Mouse (Mus musculus) erythroblast, embryonic 14.5 days (primary cell): Measurements from ENCODE around the gene Sapcd2. TPM values are rescaled to one million over a fixed set of nuclear protein-coding genes. Genes with fewer than 3 reads are reported as not detected.

ENCODE experiments used
- H3K27me3 ChIP-seq: 2 replicates; pipeline ENCODE4 v1.6.1; 2012; ENCODE audit warnings: inconsistent platforms; ENCODE audit not compliant: control insufficient read depth
- H3K36me3 ChIP-seq: 2 replicates; pipeline ENCODE4 v1.6.1; 2012; ENCODE audit warnings: mild to moderate bottlenecking, inconsistent platforms; ENCODE audit not compliant: control insufficient read depth
- H3K4me1 ChIP-seq: 2 replicates; pipeline ENCODE4 v1.6.1; 2012; ENCODE audit warnings: inconsistent platforms; ENCODE audit not compliant: control insufficient read depth
- H3K4me3 ChIP-seq: replicated peaks from 2 replicates; pipeline ENCODE3; 2012; ENCODE audit warnings: moderate library complexity, mild to moderate bottlenecking, inconsistent platforms
- H3K9me3 ChIP-seq: 2 replicates; pipeline ENCODE4 v1.6.1; 2012; ENCODE audit warnings: low read length, inconsistent platforms, mixed read lengths; ENCODE audit not compliant: control insufficient read depth
- GATA1 ChIP-seq: IDR thresholded peaks from 2 replicates; pipeline ENCODE4 v1.6.1; 2012; ENCODE audit warnings: low read length, inconsistent platforms, mixed read lengths
- TAL1 ChIP-seq: IDR thresholded peaks from 3 replicates; pipeline ENCODE4 v1.6.1; 2012; ENCODE audit warnings: low read length, inconsistent platforms, mixed read lengths
- polyA plus RNA-seq: library from polyadenylated mRNA; stranded (reverse); fragments of >175 nt; gene quantifications from 2 replicates; pipeline ENCODE4 v1.2.3, GENCODE M21; 2012

Sapcd2 gene
- polyA plus RNA-seq, 1 experiment = 12.6 TPM

DNA sequence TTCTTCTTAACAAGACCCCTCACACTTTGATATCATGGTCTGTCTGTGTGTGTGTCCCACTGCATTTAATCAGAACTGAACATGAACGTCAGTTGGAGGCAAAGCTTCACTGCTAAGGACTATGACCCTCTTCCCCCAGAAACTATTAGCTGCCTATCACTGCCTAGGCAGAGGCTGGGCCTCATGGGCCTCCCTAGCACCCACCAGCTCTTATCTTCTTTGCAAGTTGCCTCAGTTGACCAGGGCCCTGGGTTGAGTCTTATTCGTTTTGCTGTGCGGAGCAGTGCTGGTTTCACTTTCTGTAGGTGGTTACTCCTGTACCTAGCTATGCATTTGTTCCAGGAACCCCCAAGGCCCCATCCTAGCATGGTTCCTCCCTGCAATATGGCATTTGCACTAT is 2.1 kb upstream of the Sapcd2 start:
- H3K4me1 ChIP-seq = peaks cover 73% of the 10 kb centered on the region
- no peaks in the 10 kb centered on the region for H3K9me3 ChIP-seq
- peak overlapping the region; percentile 52 for H3K4me3 ChIP-seq
- peaks cover 26% of the 10 kb centered on the region for H3K27me3 ChIP-seq
- H3K36me3 ChIP-seq = peaks cover 15% of the 10 kb centered on the region
- TF ChIP-seq GATA1 (no peak; the same call in 1 of the 2 replicates), TAL1 (no peak)

DNA sequence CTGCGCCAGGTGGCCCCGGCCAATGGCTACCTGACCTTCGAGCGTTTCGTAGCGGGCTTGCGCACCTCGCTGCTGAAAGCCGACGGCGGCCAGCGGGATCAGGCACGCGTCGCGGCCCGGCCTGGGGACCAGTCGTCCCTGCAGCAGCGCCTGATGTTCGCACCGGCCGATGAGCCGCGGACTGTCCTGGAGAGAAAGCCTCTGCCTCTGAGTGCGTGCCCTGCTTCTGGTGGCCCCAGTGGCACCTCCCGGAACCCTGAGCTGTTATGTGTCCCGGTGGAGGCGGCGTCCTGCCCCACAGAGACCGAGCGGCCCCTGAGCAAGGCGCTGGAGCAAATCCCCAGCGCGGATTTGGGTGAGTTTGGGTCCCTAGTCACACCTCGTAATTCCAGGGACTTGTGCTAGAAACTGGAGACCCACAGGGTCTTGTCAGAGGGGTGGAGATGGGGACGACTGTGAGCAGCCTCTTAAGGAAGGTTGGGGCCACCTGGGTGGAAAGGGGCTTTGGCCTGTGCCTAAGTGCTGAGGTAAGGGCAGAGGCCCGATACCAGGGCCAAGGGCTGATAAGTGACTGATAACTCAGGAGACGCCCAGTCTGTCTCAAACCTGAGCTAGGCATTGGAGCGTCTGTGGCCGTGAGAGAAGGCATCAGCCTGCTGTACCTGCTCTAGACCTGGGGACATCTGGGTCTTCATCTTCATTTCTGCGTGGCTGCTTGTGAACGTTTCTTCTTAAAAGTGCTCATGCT is 697 bp downstream of the Sapcd2 start:
- Histone ChIP-seq H3K27me3 (peaks cover 4% of the 10 kb centered on the region; the same call in 1 of the 2 replicates), H3K9me3 (no peaks in the 10 kb centered on the region), H3K36me3 (peaks cover 43% of the 10 kb centered on the region), H3K4me3 (peak overlapping the region; percentile 89), H3K4me1 (peaks cover 83% of the 10 kb centered on the region)
- no peak for TF ChIP-seq TAL1
- TF ChIP-seq GATA1 = peak; percentile 69; the same call in 1 of the 2 replicates

- Histone ChIP-seq H3K4me3 (peak overlapping the region; percentile 89), H3K36me3 (peaks cover 49% of the 10 kb centered on the region), H3K9me3 (no peaks in the 10 kb centered on the region), H3K27me3 (peaks cover under 1% of the 10 kb centered on the region; the same call in 1 of the 2 replicates), H3K4me1 (peaks cover 79% of the 10 kb centered on the region)
- TF ChIP-seq GATA1 = no peak
- TF ChIP-seq TAL1 = no peak
Measured at GRCm38 (mm10) chr2:25373431-25373830, 1.3 kb downstream of the Sapcd2 start.

DNA sequence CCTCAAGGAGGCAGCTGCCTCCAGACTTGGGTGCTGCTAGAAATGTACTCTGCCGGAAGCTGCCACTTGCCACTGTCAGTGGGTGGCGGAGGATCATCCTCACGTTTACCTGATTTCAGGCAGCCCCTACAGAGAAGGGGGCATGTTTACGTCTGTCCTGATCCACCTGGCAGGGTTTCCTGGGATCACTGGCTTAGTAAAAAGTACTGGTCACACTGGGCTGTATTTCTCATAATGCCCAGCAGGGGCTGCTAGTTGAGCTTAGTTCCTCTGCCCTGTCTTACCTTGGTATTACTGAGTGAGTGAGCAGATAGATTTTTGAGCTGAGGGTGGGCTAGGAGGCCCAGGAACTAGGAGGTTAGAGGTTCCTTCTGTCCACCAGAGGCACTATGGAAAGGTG is 4.5 kb downstream of the Sapcd2 start:
- no peak overlapping the region for H3K4me3 ChIP-seq
- no peak for TF ChIP-seq GATA1
- no peaks in the 10 kb centered on the region for H3K27me3 ChIP-seq
- H3K9me3 ChIP-seq = no peaks in the 10 kb centered on the region
- peaks cover 55% of the 10 kb centered on the region for H3K36me3 ChIP-seq
- peaks cover 52% of the 10 kb centered on the region for H3K4me1 ChIP-seq

- no peaks in the 10 kb centered on the region for H3K4me1 ChIP-seq
- no peak overlapping the region for H3K4me3 ChIP-seq
- H3K9me3 ChIP-seq = no peaks in the 10 kb centered on the region
- no peaks in the 10 kb centered on the region for H3K36me3 ChIP-seq
- H3K27me3 ChIP-seq = peaks cover 7% of the 10 kb centered on the region
- no peak for TF ChIP-seq TAL1
- no peak for TF ChIP-seq GATA1
Measured at GRCm38 (mm10) chr2:25384492-25384891, 12.4 kb downstream of the Sapcd2 start.

DNA sequence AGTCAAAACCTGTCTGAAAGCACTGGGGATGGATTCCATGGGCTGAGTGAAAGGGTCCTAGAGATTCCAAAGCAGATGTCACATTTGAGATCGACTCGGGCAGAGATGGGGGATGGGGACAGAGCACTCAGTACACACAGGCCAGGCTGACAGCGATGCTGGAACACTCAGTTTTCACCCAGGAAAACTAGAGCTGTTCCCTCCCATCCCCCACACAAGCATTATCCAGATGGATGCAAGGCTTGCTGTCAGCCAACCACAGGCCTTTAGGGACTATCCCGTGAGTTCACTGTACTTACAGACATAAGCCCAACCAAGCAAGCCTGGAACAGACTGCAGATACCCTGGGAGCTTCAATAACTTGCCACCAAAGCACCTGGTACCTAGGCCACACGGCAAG is 19.1 kb downstream of the Sapcd2 start:
- no peak overlapping the region for H3K4me3 ChIP-seq
- peaks cover 28% of the 10 kb centered on the region for H3K27me3 ChIP-seq
- H3K4me1 ChIP-seq = peaks cover 10% of the 10 kb centered on the region
- no peaks in the 10 kb centered on the region for H3K36me3 ChIP-seq
- TF ChIP-seq TAL1 (no peak), GATA1 (no peak)
- no peaks in the 10 kb centered on the region for H3K9me3 ChIP-seq

GRCm38 (mm10) chr2:25394281-25395221 is 22.4 kb downstream of the Sapcd2 start:
- TF ChIP-seq GATA1 (no peak), TAL1 (no peak)
- Histone ChIP-seq H3K27me3 (peaks cover 56% of the 10 kb centered on the region), H3K36me3 (no peaks in the 10 kb centered on the region), H3K4me3 (no peak overlapping the region), H3K9me3 (no peaks in the 10 kb centered on the region), H3K4me1 (peaks cover 11% of the 10 kb centered on the region)

GRCm38 (mm10) chr2:25395721-25396596 is 23.8 kb downstream of the Sapcd2 start, which contains the start of gene Entpd2:
TSS of gene Entpd2 (plus strand) at chr2:25395874.
- H3K36me3 ChIP-seq = no peaks in the 10 kb centered on the region
- no peaks in the 10 kb centered on the region for H3K9me3 ChIP-seq
- peaks cover 14% of the 10 kb centered on the region for H3K4me1 ChIP-seq
- H3K4me3 ChIP-seq = peak within 1 kb of the TSS; percentile 45
- peaks cover 70% of the 10 kb centered on the region for H3K27me3 ChIP-seq
- TF ChIP-seq GATA1 (no peak), TAL1 (no peak)
